Mouse (Mus musculus) left cerebral cortex, adult 9 months (tissue): Measurements from ENCODE around the gene Pgpep1.

ENCODE experiments used
- DNase-seq, 2 experiments: peaks; one replicate each; pipeline ENCODE4 v3.0.0; 2022; ENCODE audit warnings: low spot score in 2 of 2

Gene Pgpep1

DNA sequence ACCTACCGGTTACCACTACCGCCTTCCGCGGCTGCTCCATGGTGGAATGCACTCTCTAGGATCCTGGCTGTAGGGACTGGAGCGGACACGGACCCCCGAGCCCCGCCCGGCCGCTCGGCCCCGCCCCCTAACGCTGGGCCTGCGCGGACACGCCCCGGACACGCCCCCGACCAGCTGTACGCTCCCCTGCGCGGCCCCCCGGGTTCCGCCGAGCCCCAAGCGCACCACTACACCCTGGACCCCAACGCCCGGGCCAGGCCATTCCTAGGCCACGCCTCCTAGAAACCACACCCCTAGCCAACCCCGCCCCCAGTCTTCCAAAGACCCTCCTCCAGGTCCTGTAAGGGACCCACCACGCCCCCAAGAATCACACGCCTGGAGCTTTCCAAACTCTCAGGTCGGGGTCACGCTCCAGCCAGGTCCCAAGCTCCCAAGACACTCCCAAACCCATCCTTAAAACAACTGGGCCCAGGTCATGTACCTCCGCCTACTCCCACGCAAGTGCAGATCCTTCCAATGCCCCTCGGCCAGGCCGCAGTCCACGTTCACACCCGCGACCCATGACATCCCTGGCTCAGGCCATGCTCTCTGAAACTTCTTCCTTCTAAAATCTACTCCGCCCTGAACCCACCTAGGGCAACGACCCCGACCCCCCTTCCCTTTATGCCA is 450 bp downstream of the Pgpep1 start:
- peak; percentile 55 to 74 for DNase-seq

DNA sequence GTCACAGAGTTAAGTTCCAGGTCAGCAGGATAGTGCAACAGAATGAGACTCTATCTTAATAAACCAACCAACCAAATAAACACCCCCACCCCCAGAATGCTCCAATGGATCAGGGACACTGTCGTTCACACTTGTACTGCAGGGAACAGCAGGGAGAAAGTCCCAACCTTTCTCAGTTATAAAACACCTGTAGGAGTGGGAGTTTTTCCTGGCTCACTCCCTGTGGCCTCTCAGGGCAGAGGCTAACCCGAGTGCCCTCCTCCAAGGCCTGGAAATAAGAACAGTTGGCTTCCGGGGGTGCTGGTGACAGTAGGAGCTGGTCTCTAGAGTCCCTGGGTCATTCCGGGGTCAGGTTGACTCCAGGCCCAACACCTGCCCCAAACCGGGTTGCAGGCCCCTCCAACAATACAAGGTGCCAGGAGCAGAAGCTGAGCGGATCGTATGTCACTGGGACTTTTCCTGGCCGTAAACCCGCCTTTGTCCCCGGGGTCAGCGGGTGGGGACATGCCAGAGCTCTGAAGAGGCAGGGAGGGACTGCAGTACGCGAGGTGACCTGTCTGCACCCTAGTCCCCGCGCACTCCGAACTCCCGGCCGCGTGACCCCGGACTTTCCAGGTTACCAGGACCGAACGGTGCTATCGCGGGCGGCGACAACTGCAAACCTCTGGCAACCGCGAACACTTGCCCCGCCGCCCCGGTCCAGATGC is 1.1 kb downstream of the Pgpep1 start:
- peak in 1 of 2 experiments; percentile 25 for DNase-seq

DNA sequence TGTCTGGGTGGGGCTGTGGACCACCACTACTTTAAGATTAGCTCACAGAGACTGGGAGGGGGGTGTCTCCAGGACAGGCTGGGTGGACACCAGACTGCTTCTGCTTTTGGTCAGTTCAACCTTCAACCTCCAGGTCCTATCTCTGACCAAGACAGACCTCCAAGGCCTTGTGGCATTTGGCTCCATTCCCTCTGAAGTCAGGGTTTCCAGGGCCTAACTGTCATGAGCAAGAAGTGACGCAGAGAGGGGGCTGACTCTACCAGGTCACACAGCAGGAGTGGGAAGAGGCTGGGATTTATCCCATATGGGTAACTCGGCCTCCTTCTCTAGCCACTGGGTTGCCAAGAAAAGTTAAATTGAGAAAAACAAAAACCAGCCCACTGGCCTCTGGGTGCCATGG is 2.4 kb downstream of the Pgpep1 start:
- no peak for DNase-seq

DNA sequence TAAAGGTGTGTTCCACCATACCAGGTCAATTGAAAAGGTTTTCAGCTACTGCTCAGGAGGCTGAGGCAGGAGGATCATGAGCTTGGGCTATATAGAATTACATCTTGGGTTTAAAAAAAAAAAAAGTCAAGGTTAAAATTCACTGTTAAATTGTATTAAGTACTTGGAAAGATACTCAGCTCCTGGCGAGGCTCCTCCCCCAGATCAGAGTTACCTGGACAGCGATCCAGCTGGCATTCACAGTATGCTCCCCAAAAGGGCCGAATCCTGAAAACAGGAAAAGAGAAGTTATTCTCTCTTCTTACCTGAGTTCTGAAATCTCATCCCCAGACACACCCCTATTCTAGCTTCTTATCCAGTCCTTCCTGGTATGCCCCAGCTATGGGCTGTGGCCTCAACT is 3.0 kb downstream of the Pgpep1 start:
- DNase-seq: no peak

DNA sequence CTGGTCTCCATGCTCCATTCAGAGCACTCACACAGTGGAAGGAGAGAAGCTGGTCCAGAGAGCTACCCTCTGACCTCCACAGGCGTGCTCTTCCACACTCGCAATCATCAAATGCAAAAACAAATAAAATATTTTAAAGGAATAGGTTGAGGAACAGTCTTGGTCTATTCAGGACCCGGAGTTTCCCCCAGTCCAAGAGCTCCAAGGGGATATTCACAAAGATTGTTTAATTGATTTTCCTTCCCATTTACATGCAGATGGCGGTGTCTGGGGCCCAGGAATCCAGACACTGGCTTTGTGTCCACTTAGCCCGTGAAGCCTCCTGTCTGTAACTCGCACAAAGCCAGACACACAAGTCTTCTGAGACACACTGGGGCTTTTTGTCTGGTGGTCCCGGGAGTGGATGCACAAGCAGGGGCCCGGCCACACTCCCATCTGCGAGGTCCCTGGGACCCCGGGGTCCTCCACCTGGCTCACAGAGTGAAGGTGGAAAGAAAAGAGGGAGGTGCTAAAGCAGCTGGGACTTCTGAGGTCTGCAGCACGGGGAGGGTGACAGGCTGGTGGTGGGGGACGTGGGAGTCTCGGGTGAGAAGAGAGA is 3.9 kb downstream of the Pgpep1 start:
- DNase-seq: no peak

DNA sequence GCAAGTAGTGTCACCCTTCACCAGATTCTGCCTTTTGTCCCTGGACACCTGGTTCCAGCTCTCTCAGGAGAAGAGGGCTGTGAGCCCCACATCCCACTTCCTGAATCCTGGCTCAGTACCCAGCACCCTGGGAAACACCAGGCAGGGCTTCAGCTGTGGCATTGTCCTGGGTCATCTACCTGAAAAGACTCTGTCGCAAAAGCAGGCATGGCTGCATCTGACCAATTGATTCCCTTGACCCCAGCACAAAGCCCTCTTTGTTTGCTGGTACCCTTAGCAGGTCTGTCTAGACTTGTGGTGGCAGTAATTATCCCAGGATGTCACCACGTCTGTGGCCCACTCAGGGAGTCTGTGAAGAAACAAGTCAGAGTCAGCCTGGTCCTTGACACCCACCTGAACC is 4.7 kb downstream of the Pgpep1 start:
- no peak for DNase-seq

DNA sequence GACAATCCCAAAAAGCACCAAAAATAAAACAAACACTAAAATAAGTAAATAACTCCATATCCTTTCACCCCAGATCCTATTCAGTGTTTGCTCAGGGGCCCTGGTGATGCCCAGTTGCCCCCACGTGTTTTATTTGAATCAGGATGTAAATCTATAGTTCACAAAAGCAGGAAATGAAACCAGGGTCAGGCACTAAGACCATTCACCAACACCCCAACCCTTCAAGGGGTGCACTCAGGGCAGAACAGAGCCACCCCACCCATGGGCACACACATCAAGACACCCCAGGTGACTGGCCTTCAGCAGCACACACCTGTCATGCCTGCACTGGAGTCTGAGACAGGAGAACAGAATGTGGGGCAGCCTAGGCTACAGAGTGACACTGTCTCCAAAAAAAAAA is 6.1 kb downstream of the Pgpep1 start:
- DNase-seq: no peak

DNA sequence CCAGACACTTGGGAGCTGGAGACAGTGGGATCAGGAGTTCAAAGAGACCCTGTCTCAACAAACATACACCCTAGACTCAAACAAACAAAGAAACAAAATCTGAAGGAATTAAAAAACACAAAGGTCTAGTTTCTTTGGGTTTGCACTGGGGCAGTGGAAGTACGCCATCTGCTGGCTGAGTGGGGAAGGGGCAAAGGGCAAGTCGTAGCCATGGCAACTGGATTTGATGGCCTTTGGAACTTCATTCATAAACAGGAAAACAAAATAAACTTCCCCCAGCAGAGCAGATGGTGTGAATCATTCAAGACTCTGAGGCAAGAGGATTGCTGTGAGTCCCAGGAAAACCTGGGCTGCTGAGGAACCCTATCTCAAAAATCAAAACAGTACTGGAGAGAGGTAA is 7.0 kb downstream of the Pgpep1 start:
- no peak for DNase-seq

DNA sequence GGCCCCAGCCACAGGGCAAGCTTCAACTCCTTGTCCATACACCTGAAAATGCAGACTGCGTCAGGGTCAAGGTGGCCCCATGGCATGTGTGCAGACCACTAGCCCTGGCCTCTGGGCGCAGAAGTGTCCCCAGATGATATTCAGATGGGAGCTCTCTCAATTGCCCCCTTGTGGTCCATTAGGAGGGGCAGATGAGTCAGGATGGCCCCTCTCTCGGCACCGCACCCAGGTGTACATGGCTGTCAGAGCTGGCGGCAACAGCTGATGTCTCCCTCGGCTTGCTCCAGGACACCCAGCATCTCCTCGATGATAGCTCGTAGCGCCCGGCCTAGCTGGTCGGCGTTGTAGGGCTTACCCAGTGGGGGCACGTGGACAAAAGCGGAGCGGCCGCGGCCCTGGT is 9.8 kb downstream of the Pgpep1 start:
- no peak for DNase-seq

DNA sequence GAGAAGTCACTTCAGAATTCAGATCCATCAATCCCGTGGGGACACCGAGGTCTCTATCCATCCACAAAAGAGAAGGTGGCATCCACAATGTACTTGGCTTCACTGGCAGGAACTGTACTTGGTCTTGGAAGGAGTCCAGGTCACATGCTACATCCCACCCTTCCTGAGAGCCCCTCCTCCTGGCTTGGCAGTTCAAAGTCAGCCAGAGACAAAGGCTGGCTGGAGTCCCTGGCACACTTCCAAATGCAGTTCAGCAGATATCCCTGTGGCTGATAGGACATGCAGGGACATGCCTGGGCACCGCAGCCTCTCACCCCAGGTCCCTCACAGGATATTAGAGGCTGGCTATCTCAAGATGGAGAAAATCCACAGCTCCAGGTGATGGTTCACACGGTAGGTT is 10.9 kb downstream of the Pgpep1 start:
- no peak for DNase-seq

- DNase-seq: no peak
Observed at GRCm38 (mm10) chr8:70648921-70649320, 11.3 kb downstream of the Pgpep1 start.

DNA sequence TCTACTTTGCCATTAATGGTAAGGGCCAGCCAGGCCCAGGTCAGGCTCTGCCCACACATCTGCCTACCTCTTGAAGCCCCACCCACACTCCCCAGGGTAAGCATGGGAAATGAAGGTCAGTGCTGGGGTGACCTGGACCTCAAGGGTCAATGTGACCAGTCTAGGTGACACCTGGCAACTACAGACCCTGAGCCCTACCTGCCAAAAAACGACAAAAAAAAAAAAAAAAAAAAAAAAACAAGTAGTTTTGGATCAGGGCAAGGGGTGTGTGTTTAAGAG is 12.1 kb downstream of the Pgpep1 start:
- DNase-seq: no peak

DNA sequence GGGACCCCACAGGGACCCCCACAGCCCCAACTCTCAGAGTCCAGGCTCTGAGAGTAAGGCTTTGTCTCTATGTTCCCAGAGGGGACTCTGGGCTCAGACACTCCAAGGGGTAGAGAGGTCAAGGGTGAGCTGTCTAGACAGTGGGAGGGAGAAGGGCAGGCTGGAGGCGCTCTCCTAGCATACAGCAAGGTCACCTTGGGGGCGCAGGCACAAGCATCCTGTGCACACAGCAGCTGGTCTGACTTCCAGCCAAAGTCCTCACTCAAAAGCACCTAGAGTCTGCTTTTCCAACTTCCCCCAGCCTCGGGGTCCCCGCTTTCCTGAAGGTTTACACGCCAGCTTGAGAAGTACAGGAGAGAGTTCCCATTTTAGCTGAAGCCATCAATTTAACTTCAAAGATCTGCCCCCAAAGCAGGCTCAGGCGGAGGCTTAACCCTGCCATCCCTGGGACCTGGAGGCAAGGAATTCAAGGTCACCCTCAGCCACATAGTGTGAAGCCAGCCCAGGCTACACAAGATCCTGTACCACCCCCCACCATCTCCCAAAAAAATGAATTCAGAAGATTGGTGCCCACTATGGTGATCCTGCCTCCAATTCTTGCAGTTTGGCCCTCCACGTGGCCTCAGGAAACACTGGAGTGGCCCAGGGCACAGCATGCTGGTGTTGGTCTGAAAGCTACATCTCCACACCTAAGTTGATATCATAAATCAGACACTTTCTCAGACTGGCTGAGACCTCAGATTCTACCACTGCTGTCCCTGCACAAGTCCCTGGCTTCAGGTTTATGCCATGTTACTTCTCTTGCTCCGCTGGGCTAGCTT is 12.6 kb downstream of the Pgpep1 start:
- no peak for DNase-seq

GRCm38 (mm10) chr8:70646775-70647174 is 13.4 kb downstream of the Pgpep1 start:
- DNase-seq: no peak

DNA sequence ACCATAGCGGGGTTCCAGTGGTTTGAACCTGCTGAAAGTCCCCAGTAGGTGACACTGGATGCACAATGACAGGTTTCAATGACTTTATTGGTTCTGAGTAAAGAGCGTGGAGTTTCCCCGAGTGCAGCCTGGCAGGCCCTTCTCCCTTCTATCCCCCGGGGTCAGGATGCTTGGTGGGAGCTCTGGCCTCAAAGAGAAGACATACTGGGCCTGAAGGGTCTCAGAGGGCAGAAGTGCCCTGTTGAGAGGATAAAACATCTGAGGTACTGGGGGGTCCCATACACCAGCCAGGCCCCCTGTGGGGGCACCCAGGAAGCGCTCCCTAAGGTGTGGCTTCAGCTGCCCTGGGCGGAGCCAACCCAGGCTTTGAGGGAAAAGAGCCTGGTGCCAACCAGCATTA is 13.8 kb downstream of the Pgpep1 start:
- no peak for DNase-seq

DNA sequence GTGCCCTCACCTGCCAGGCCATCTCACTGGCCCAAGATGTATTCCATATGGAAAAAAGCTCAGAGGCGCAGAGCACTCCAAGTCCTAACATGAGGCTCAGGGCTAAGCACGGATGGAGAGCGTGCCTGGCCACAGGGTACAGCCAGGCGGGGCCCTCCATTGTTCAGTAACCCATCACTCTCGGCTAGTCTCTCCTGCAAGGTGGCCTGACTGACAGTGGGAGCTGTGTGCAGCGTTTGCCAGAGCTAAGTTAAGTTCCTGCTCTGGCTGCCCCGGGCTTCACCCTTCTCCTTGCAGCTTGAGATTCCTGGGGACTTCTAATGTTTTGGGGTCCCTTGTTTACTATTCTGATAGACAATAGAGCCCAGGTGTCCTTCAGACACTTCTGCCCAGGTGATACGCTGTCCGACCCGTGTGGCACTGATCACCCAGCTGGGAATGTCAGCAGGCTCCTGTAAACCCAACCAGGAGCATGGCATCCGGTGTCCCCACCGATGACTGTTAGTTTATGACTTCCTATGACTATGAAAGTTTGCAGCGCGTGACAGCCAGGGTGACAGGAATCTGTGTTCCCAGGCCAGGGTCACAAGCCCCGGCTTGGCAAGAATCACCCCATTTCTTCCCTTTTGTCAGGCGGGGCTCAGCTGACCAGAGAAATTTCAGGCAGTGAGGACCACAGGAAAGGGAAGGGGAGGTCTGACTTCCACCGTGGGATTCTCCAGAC is 14.5 kb downstream of the Pgpep1 start:
- DNase-seq: no peak

- DNase-seq: no peak
Observed at GRCm38 (mm10) chr8:70644065-70644464, 16.1 kb downstream of the Pgpep1 start.

DNA sequence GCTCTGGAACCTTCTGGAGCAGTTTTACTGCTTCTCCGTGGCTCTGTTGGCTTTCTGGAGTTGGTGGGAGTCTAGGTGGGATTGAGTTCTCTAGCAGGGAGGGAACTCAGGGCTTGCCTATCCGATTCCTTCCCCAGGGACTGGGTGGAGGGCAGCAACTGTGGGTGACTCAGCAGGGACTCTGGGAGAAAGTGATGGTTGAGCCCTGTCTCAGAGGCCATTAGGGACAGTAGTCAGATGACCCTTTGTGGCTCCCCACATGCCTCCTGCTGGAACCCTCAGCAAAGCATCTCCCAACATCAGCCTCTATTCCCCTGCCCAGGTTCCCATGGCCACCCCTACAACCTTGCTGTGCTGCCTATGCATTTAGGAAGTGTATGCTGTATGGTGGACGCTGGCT is 17.2 kb downstream of the Pgpep1 start:
- no peak for DNase-seq

DNA sequence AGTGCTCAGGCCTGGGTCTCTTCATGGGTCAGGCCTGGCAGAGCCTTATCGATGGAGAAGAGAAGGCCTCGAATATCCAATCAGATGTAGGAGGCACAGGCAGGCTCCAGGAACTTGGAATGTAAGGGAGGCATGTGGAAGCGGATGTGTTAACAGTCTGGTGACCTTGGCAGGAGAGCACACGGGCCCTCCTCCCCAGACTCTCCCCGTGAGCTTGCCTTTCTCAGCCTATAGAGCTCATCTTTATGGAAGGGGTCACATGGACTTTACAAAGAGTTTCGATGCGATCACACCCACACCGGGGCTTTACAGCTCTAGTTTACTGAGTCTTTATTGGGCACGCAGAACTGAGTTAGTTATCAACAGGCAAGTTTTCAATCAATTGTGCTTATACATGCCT is 21.4 kb downstream of the Pgpep1 start:
- no peak for DNase-seq

DNA sequence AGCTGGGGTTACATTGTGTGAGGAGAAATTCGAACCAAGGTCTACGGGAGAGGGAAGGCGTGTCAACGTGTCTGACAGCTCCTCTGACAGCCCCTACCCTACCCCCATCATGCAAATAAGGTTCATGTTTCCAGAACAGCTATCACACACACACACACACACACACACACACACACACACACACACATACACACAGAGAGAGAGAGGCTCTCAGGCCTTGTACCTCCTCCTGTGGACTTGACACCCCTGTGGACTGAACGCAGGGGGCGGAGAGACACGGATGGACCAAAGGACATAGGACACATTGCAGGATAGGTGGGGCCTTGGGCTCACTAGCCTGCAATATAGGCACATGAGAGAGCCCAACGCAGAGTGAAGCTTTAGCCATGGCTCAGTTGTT is 23.4 kb downstream of the Pgpep1 start:
- no peak for DNase-seq

DNA sequence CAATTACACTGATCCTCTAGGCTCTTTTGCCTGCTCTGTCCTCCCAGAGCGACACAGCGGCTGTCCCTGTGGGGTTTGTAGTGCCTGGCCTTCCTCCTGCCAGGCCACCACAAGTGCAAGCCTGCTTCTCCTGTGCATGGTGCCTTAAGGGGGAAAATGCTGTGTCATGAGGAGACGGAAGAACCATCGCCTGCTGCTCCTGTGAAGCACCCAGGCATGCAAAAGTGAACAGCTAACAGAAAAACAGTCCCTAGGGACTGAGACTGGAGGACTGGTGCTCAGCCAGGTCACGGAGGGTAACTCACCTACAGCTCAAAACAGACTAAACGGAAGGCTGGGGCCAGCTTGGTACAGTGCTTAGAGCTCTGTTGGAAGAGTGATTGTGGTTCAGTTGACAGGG is 24.7 kb downstream of the Pgpep1 start:
- no peak for DNase-seq

GRCm38 (mm10) chr8:70634066-70634465 is 26.1 kb downstream of the Pgpep1 start:
- no peak for DNase-seq
